Mouse (Mus musculus) MEL (cell line): ENCODE data around the gene Rabgap1l. TPM values are rescaled to one million over a fixed set of nuclear protein-coding genes. Genes with fewer than 3 reads are reported as not detected.
A peak's percentile ranks its signal among the peaks of the same experiment; 100 is the strongest.

Experiments used
- DNase-seq: peaks from one replicate; pipeline ENCODE4 v3.0.0; 2011; ENCODE audit warnings: low read depth, low spot score
- H3K27ac ChIP-seq: 2 replicates; pipeline ENCODE4 v1.5.1; 2012; ENCODE audit warnings: low read depth, mild to moderate bottlenecking, control low read depth, low read length, moderate library complexity; ENCODE audit not compliant: control insufficient read depth
- H3K27me3 ChIP-seq, 2 experiments: fragments of 150-350 bp in 1 of 2; sonication (generic) in 1 of 2; 2 replicates each; pipeline ENCODE4 v1.6.1; 2012; ENCODE audit warnings: low read length in 2 of 2, mild to moderate bottlenecking in 2 of 2, improper control_type of control experiment in 1 of 2, moderate library complexity in 1 of 2; ENCODE audit not compliant: insufficient read depth in 2 of 2, control insufficient read depth in 1 of 2
- H3K36me3 ChIP-seq, 2 experiments: 2 replicates each; pipeline ENCODE4 v1.6.1; 2012 to 2014; ENCODE audit warnings: low read length in 2 of 2, improper control_type of control experiment in 1 of 2, inconsistent platforms in 1 of 2, mild to moderate bottlenecking in 1 of 2; ENCODE audit not compliant: insufficient read depth in 2 of 2, control insufficient read depth in 1 of 2
- H3K4me1 ChIP-seq, 2 experiments: fragments of 150-350 bp in 1 of 2; sonication (generic) in 1 of 2; 2 replicates each; pipeline ENCODE4 v1.6.1; 2012; ENCODE audit warnings: low read length in 2 of 2, improper control_type of control experiment in 1 of 2, mild to moderate bottlenecking in 1 of 2; ENCODE audit not compliant: insufficient read depth in 2 of 2, control insufficient read depth in 1 of 2
- H3K4me3 ChIP-seq, 2 experiments: fragments of 150-350 bp in 1 of 2; sonication (generic) in 1 of 2; 2 replicates each; pipeline ENCODE4 v1.5.1; 2012; ENCODE audit warnings: low read depth in 2 of 2, low read length in 2 of 2, mild to moderate bottlenecking in 2 of 2, moderate library complexity in 2 of 2, control low read depth in 1 of 2, improper control_type of control experiment in 1 of 2; ENCODE audit not compliant: control insufficient read depth in 1 of 2, insufficient read depth in 1 of 2
- H3K79me2 ChIP-seq: 2 replicates; pipeline ENCODE4 v1.6.1; 2012; ENCODE audit warnings: mild to moderate bottlenecking, low read length, moderate library complexity; ENCODE audit not compliant: control insufficient read depth, poor library complexity, insufficient read depth
- H3K9ac ChIP-seq: 2 replicates; pipeline ENCODE4 v1.6.1; 2012; ENCODE audit warnings: low read depth, mild to moderate bottlenecking, control low read depth, low read length, moderate library complexity; ENCODE audit not compliant: control insufficient read depth, poor library complexity, severe bottlenecking
- H3K9me3 ChIP-seq: fragments of 150-350 bp; sonication (generic); replicated peaks from 2 replicates; pipeline ENCODE4 v1.6.1; 2012; ENCODE audit warnings: mild to moderate bottlenecking, low read length, improper control_type of control experiment, moderate library complexity; ENCODE audit not compliant: insufficient read depth
- BHLHE40 ChIP-seq: IDR thresholded peaks from 2 replicates; pipeline ENCODE4 v1.6.1; 2012; ENCODE audit warnings: low read depth, mild to moderate bottlenecking, inconsistent platforms, low read length, improper control_type of control experiment, borderline replicate concordance
- CTCF ChIP-seq, 3 experiments: IDR thresholded peaks in 2 of 3; conservative IDR thresholded peaks in 1 of 3; 2 replicates each; pipeline ENCODE4 v1.5.1; 2011 to 2012; ENCODE audit warnings: low read length in 3 of 3, low read depth in 2 of 3, mild to moderate bottlenecking in 2 of 3, improper control_type of control experiment in 1 of 3, inconsistent platforms in 1 of 3, mixed read lengths in 1 of 3, moderate library complexity in 1 of 3; ENCODE audit not compliant: control insufficient read depth in 1 of 3, insufficient read depth in 1 of 3, poor library complexity in 1 of 3, severe bottlenecking in 1 of 3
- E2F4 ChIP-seq: IDR thresholded peaks from 2 replicates; pipeline ENCODE4 v1.6.1; 2011; ENCODE audit warnings: low read depth, low read length, improper control_type of control experiment, borderline replicate concordance
- ELF1 ChIP-seq: IDR thresholded peaks from 2 replicates; pipeline ENCODE4 v1.6.1; 2014; ENCODE audit warnings: low read depth, mild to moderate bottlenecking, inconsistent platforms, low read length, improper control_type of control experiment, moderate library complexity
- ETS1 ChIP-seq: IDR thresholded peaks from 2 replicates; pipeline ENCODE4 v1.6.1; 2012; ENCODE audit warnings: low read depth, mild to moderate bottlenecking, inconsistent platforms, low read length, improper control_type of control experiment, moderate library complexity
- GABPA ChIP-seq: IDR thresholded peaks from 2 replicates; pipeline ENCODE4 v1.6.1; 2012; ENCODE audit warnings: low read depth, mild to moderate bottlenecking, inconsistent platforms, low read length, improper control_type of control experiment, moderate library complexity
- GATA1 ChIP-seq: IDR thresholded peaks from 2 replicates; pipeline ENCODE4 v1.6.1; 2011; ENCODE audit warnings: low read depth, low read length, improper control_type of control experiment
- HCFC1 ChIP-seq: IDR thresholded peaks from 2 replicates; pipeline ENCODE4 v1.6.1; 2012; ENCODE audit warnings: low read depth, mild to moderate bottlenecking, inconsistent platforms, low read length, improper control_type of control experiment, moderate library complexity
- JUND ChIP-seq: IDR thresholded peaks from 2 replicates; pipeline ENCODE4 v1.6.1; 2011; ENCODE audit warnings: low read depth, mild to moderate bottlenecking, improper control_type of control experiment, low read length
- KAT2A ChIP-seq: conservative IDR thresholded peaks from 2 replicates; pipeline ENCODE4 v1.6.1; 2012; ENCODE audit warnings: low read depth, low read length, improper control_type of control experiment, inconsistent platforms
- MAFK ChIP-seq: IDR thresholded peaks from 2 replicates; pipeline ENCODE4 v1.6.1; 2011; ENCODE audit warnings: low read depth, mild to moderate bottlenecking, low read length, improper control_type of control experiment, borderline replicate concordance
- MAX ChIP-seq: IDR thresholded peaks from 2 replicates; pipeline ENCODE4 v1.6.1; 2011; ENCODE audit warnings: low read length, improper control_type of control experiment
- MAZ ChIP-seq: IDR thresholded peaks from 2 replicates; pipeline ENCODE4 v1.6.1; 2012; ENCODE audit warnings: low read depth, mild to moderate bottlenecking, inconsistent platforms, low read length, improper control_type of control experiment
- MXI1 ChIP-seq: IDR thresholded peaks from 2 replicates; pipeline ENCODE4 v1.6.1; 2011; ENCODE audit warnings: mild to moderate bottlenecking, low read depth, low read length, improper control_type of control experiment
- MYB ChIP-seq: IDR thresholded peaks from 2 replicates; pipeline ENCODE4 v1.6.1; 2011; ENCODE audit warnings: mild to moderate bottlenecking, low read depth, low read length, improper control_type of control experiment
- MYC ChIP-seq: IDR thresholded peaks from 2 replicates; pipeline ENCODE4 v1.6.1; 2011; ENCODE audit warnings: low read depth, mild to moderate bottlenecking, low read length, improper control_type of control experiment, moderate library complexity
- NELFE ChIP-seq: IDR thresholded peaks from 2 replicates; pipeline ENCODE4 v1.6.1; 2011; ENCODE audit warnings: low read depth, low read length, improper control_type of control experiment
- POLR2A ChIP-seq, 2 experiments: IDR thresholded peaks; 2 replicates each; pipeline ENCODE4 v1.6.1; 2011 to 2012; ENCODE audit warnings: low read length in 2 of 2, mild to moderate bottlenecking in 2 of 2, control low read depth in 1 of 2, improper control_type of control experiment in 1 of 2, low read depth in 1 of 2, moderate library complexity in 1 of 2; ENCODE audit not compliant: control insufficient read depth in 1 of 2, insufficient read depth in 1 of 2, poor library complexity in 1 of 2
- POLR2AphosphoS2 ChIP-seq: IDR thresholded peaks from 2 replicates; pipeline ENCODE4 v1.6.1; 2011; ENCODE audit warnings: low read length, improper control_type of control experiment
- RAD21 ChIP-seq: IDR thresholded peaks from 2 replicates; pipeline ENCODE4 v1.6.1; 2011; ENCODE audit warnings: mild to moderate bottlenecking, low read depth, low read length, improper control_type of control experiment
- RCOR1 ChIP-seq: IDR thresholded peaks from 2 replicates; pipeline ENCODE4 v1.6.1; 2012; ENCODE audit warnings: low read depth, mild to moderate bottlenecking, inconsistent platforms, low read length, improper control_type of control experiment
- SIN3A ChIP-seq: IDR thresholded peaks from 2 replicates; pipeline ENCODE4 v1.6.1; 2012; ENCODE audit warnings: low read length, improper control_type of control experiment, inconsistent platforms
- SMC3 ChIP-seq: IDR thresholded peaks from 2 replicates; pipeline ENCODE4 v1.6.1; 2011; ENCODE audit warnings: low read depth, low read length, improper control_type of control experiment
- TAL1 ChIP-seq: IDR thresholded peaks from 2 replicates; pipeline ENCODE4 v1.6.1; 2012; ENCODE audit warnings: mild to moderate bottlenecking, inconsistent platforms, low read length, moderate library complexity, mixed read lengths
- TBP ChIP-seq: IDR thresholded peaks from 2 replicates; pipeline ENCODE4 v1.8.0; 2011; ENCODE audit warnings: low read depth, low read length, improper control_type of control experiment
- UBTF ChIP-seq: IDR thresholded peaks from 2 replicates; pipeline ENCODE4 v1.6.1; 2012; ENCODE audit warnings: low read depth, mild to moderate bottlenecking, inconsistent platforms, low read length, improper control_type of control experiment, moderate library complexity, borderline replicate concordance; ENCODE audit not compliant: insufficient read depth
- USF1 ChIP-seq: IDR thresholded peaks from 2 replicates; pipeline ENCODE4 v1.6.1; 2014; ENCODE audit warnings: low read depth, mild to moderate bottlenecking, inconsistent platforms, low read length, improper control_type of control experiment, moderate library complexity
- ZKSCAN1 ChIP-seq: IDR thresholded peaks from 2 replicates; pipeline ENCODE4 v1.6.1; 2012; ENCODE audit warnings: low read depth, mild to moderate bottlenecking, inconsistent platforms, low read length, improper control_type of control experiment, moderate library complexity
- ZMIZ1 ChIP-seq: IDR thresholded peaks from 2 replicates; pipeline ENCODE4 v1.6.1; 2012; ENCODE audit warnings: low read depth, mild to moderate bottlenecking, inconsistent platforms, low read length, improper control_type of control experiment, moderate library complexity
- ZNF384 ChIP-seq: IDR thresholded peaks from 2 replicates; pipeline ENCODE4 v1.6.1; 2012; ENCODE audit warnings: low read depth, mild to moderate bottlenecking, inconsistent platforms, low read length, improper control_type of control experiment
- polyA plus RNA-seq, 2 experiments: library from polyadenylated mRNA; stranded (reverse) in 1 of 2; unstranded in 1 of 2; fragments of >175 nt in 1 of 2; fragments of >200 nt in 1 of 2; gene quantifications; 2 replicates each; pipeline versions ENCODE4 v1.2.1 to v1.2.4; 2012; ENCODE audit warnings: low replicate concordance in 2 of 2, low read depth in 1 of 2; ENCODE audit not compliant: insufficient read length in 2 of 2, insufficient read depth in 1 of 2, missing spikeins in 1 of 2
- total RNA-seq: library from RNA; depleted of rRNA; stranded (reverse); fragments of 300-350 nt; gene quantifications from 2 replicates; pipeline ENCODE4 v1.2.3, GENCODE M21; 2012

Rabgap1l gene
- total and polyA plus RNA-seq, 3 experiments = 24.1 to 26.2 TPM; not detected in 1

- Histone ChIP-seq H3K27me3 (no peaks in the 10 kb centered on the region), H3K36me3 (peaks cover 12 to 16% of the 10 kb centered on the region in 2 experiments), H3K79me2 (peaks cover 20% of the 10 kb centered on the region), H3K4me3 (peak overlapping the region; percentile 68 to 95), H3K27ac (peak overlapping the region; percentile 85), H3K9ac (peak overlapping the region; percentile 90), H3K4me1 (peaks cover 3 to 5% of the 10 kb centered on the region in 2 experiments; a peak in 1 of 4 replicates), H3K9me3 (no peaks in the 10 kb centered on the region)
- DNase-seq = no peak
- TF ChIP-seq NELFE (no peak), SIN3A (no peak; the same call in 1 of the 2 replicates), UBTF (no peak), POLR2A (IDR thresholded peaks at IDR 0.05; ENCODE audit: control insufficient read depth in 1 of 2, insufficient read depth in 1 of 2, low read depth in 1 of 2, low read length in 2 of 2, poor library complexity in 1 of 2) (no peak), ZKSCAN1 (no peak), GABPA (no peak), ZMIZ1 (0 out of 2 replicates have a peak, but pooled peaks have one; percentile 32), BHLHE40 (no peak), MXI1 (peak; percentile 60; the same call in 1 of the 2 replicates), RCOR1 (no peak), TAL1 (no peak), ZNF384 (no peak), MYB (no peak)
Observed at GRCm38 (mm10) chr1:160195337-160195663, 597.7 kb downstream of the Rabgap1l start.

GRCm38 (mm10) chr1:160194529-160195336, 598.3 kb downstream of the Rabgap1l start, which contains the start of gene Mrps14:
Gene Mrps14 (plus strand): TSS chr1:160195215.
- DNase-seq = peak; percentile 99
- TF ChIP-seq MAZ (peak; percentile 91; the same call in 1 of the 2 replicates), POLR2AphosphoS2 (peak; percentile 79; the same call in 1 of the 2 replicates), GABPA (no peak), USF1 (no peak), RAD21 (peak; percentile 72), MAX (peak; percentile 58), ELF1 (peak; percentile 83), UBTF (no peak), SMC3 (peak; percentile 75), SIN3A (peak; percentile 88), KAT2A (no peak; the same call in 1 of the 2 replicates), ZNF384 (no peak), CTCF (IDR thresholded peaks at IDR 0.05 in 2 of 3, conservative IDR thresholded peaks at IDR 0.05 in 1 of 3; ENCODE audit: control insufficient read depth in 1 of 3, insufficient read depth in 1 of 3, low read depth in 2 of 3, low read length in 3 of 3, poor library complexity in 1 of 3, severe bottlenecking in 1 of 3) (peak; percentile 51 to 92 (median 88)), TAL1 (no peak), MYC (peak; percentile 85; the same call in 1 of the 2 replicates), JUND (no peak), GATA1 (peak; percentile 87), HCFC1 (peak; percentile 87), NELFE (peak; percentile 85), MAFK (no peak), TBP (peak; percentile 75), E2F4 (no peak), ETS1 (no peak), POLR2A (IDR thresholded peaks at IDR 0.05; ENCODE audit: control insufficient read depth in 1 of 2, insufficient read depth in 1 of 2, low read depth in 1 of 2, low read length in 2 of 2, poor library complexity in 1 of 2) (peak; percentile 67 to 84; a peak in 3 of 4 replicates)

More at GRCm38 (mm10) chr1:160194529-160195336, 598.3 kb downstream of the Rabgap1l start, which contains the start of gene Mrps14:
- Histone ChIP-seq H3K36me3 (peaks cover 10 to 16% of the 10 kb centered on the region in 2 experiments), H3K27ac (peak within 1 kb of the TSS; percentile 85), H3K9ac (peak within 1 kb of the TSS; percentile 90), H3K4me1 (peaks cover 3 to 5% of the 10 kb centered on the region in 2 experiments; a peak in 1 of 4 replicates), H3K9me3 (no peaks in the 10 kb centered on the region), H3K4me3 (peak within 1 kb of the TSS; percentile 68 to 95), H3K27me3 (no peaks in the 10 kb centered on the region), H3K79me2 (peaks cover 20% of the 10 kb centered on the region)
